Mouse (Mus musculus): ENCODE data around the gene Ldhal6b.

- TF ChIP-seq CTCF (IDR thresholded peaks at IDR 0.05; ENCODE audit: control insufficient read depth, insufficient read depth, insufficient read length) (no peak), USF1 (IDR thresholded peaks at IDR 0.05; ENCODE audit: low read depth) (no peak), MYOD1 (IDR thresholded peaks at IDR 0.05; ENCODE audit: control insufficient read depth, insufficient read length, low read depth) (no peak), MAX (IDR thresholded peaks at IDR 0.05) (no peak), CEBPB (IDR thresholded peaks at IDR 0.05; ENCODE audit: low read depth) (no peak), MYOG (IDR thresholded peaks at IDR 0.05; ENCODE audit: control insufficient read depth, extremely low read depth, insufficient read length) (no peak)
These were observed 41.2 kb downstream of the Ldhal6b start for GRCm38 (mm10) chr17:5377151-5377929.
